Mouse (Mus musculus) heart, postnatal 0 days (tissue): ENCODE measurements around the gene Tmem131l. TPM values are rescaled to one million over a fixed set of nuclear protein-coding genes. Genes with fewer than 3 reads are reported as not detected.

Experiments used
- ATAC-seq: fragments of 200-750 bp; cut with Nextera tagmentation; 2 replicates; pipeline ENCODE4 v1.8.0; 2017; ENCODE audit warnings: low read depth, moderate number of reproducible peaks, moderate library complexity; ENCODE audit not compliant: insufficient read depth
- DNase-seq: peaks from one replicate; pipeline ENCODE4 v3.0.0-alpha.2; 2016; ENCODE audit warnings: low spot score
- H3K27ac ChIP-seq: fragments of 300-500 bp; sonication (generic); 2 replicates; pipeline ENCODE4 v1.5.1; 2014; ENCODE audit warnings: low read depth, mild to moderate bottlenecking
- H3K27me3 ChIP-seq: fragments of 300-500 bp; sonication (generic); 2 replicates; pipeline ENCODE4 v1.6.1; 2014; ENCODE audit warnings: low read length, mixed read lengths; ENCODE audit not compliant: control insufficient read depth, insufficient read depth
- H3K36me3 ChIP-seq: fragments of 300-500 bp; sonication (generic); replicated peaks from 2 replicates; pipeline ENCODE4 v1.6.1; 2014; ENCODE audit warnings: low read length, mixed read lengths; ENCODE audit not compliant: control insufficient read depth, insufficient read depth
- H3K4me1 ChIP-seq: fragments of 300-500 bp; sonication (generic); 2 replicates; pipeline ENCODE4 v1.6.1; 2014; ENCODE audit warnings: antibody characterized with exemption; ENCODE audit not compliant: control insufficient read depth, insufficient read depth
- H3K4me2 ChIP-seq: fragments of 300-500 bp; sonication (generic); 2 replicates; pipeline ENCODE4 v1.6.1; 2014; ENCODE audit warnings: low read depth, mild to moderate bottlenecking, low read length, moderate library complexity
- H3K4me3 ChIP-seq: fragments of 300-500 bp; sonication (generic); 2 replicates; pipeline ENCODE4 v1.5.1; 2014; ENCODE audit warnings: low read depth, low read length
- H3K9ac ChIP-seq: fragments of 300-500 bp; sonication (generic); replicated peaks from 2 replicates; pipeline ENCODE4 v1.6.1; 2014; ENCODE audit warnings: low read depth, low read length, mixed read lengths
- H3K9me3 ChIP-seq: fragments of 300-500 bp; sonication (generic); replicated peaks from 2 replicates; pipeline ENCODE4 v1.6.1; 2016; ENCODE audit warnings: low read length; ENCODE audit not compliant: control insufficient read depth
- CTCF ChIP-seq: IDR thresholded peaks from 2 replicates; pipeline ENCODE4 v1.5.1; 2016; ENCODE audit warnings: antibody characterized with exemption, control low read depth, low read depth
- EP300 ChIP-seq: IDR thresholded peaks from 2 replicates; pipeline ENCODE4 v1.6.1; 2016; ENCODE audit warnings: antibody characterized with exemption, low read depth
- WGBS: fragments of 180-500 bp; shearing (Covaris S2); extraction: QIAGEN DNeasy Blood & Tissue Kit; methylation state at CpG from one replicate; pipeline ENCODE4 v1.1.7; 2014; 5-methylcytosine and 5-hydroxymethylcytosine counted together
- polyA plus RNA-seq: library from polyadenylated mRNA; unstranded; fragments of >200 nt; fragmentation: Nextera tagmentation; extraction: Ambion mirVana; gene quantifications from 2 replicates; pipeline ENCODE4 v1.2.1, GENCODE M21; 2015
- total RNA-seq: library from RNA; depleted of rRNA; stranded (reverse); fragments of >200 nt; gene quantifications from 2 replicates; pipeline ENCODE4 v1.2.3, GENCODE M21; 2014; ENCODE audit warnings: low replicate concordance

The Tmem131l gene
- total and polyA plus RNA-seq, 2 experiments from 2014 or later = 16.5 to 32.6 TPM

GRCm38 (mm10) chr3:84071641-84072040 is 31.7 kb upstream of the Tmem131l start:
- 26% methylated on average over 2 of the region's 2 CpGs for whole genome bisulfite sequencing
- H3K4me2 ChIP-seq = no peak overlapping the region
- H3K9ac ChIP-seq = no peak overlapping the region
- H3K4me1 ChIP-seq = peaks cover 6% of the 10 kb centered on the region; the same call in 1 of the 2 replicates
- H3K27me3 ChIP-seq = no peaks in the 10 kb centered on the region
- TF ChIP-seq EP300 = no peak
- TF ChIP-seq CTCF = no peak
- H3K36me3 ChIP-seq = no peaks in the 10 kb centered on the region
- ATAC-seq (no peak), DNase-seq (no peak)
- H3K4me3 ChIP-seq = no peak overlapping the region
- no peak overlapping the region for H3K27ac ChIP-seq
- no peaks in the 10 kb centered on the region for H3K9me3 ChIP-seq

DNA sequence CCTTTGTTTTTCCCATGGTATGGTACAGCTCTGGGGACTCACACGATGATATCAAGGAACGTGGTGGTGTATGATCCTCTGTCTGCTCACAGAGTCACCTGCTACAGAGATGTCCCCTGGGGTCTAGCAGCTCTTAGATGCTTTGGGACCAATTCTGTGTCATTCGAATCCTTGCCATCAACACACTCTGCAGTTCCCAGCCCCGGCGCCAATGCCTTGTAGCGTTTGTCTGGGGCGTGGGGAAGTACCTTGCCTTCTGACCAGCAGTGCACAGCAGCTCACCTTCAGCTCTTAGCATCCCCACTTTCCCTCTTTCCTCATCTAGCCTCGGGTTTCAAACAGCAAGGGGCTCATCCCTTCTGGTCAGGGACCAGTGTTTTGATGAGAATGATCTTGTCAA is 30.8 kb upstream of the Tmem131l start:
- TF ChIP-seq EP300 (no peak), CTCF (no peak)
- no peaks in the 10 kb centered on the region for H3K9me3 ChIP-seq
- peaks cover 6% of the 10 kb centered on the region; the same call in 1 of the 2 replicates for H3K4me1 ChIP-seq
- H3K4me2 ChIP-seq = no peak overlapping the region
- no peak for DNase-seq
- H3K27ac ChIP-seq = no peak overlapping the region
- no peak overlapping the region for H3K9ac ChIP-seq
- no peaks in the 10 kb centered on the region for H3K27me3 ChIP-seq
- H3K4me3 ChIP-seq = no peak overlapping the region
- no peaks in the 10 kb centered on the region for H3K36me3 ChIP-seq
- ATAC-seq = no peak
- WGBS = 83% methylated on average over 8 of the region's 8 CpGs

DNA sequence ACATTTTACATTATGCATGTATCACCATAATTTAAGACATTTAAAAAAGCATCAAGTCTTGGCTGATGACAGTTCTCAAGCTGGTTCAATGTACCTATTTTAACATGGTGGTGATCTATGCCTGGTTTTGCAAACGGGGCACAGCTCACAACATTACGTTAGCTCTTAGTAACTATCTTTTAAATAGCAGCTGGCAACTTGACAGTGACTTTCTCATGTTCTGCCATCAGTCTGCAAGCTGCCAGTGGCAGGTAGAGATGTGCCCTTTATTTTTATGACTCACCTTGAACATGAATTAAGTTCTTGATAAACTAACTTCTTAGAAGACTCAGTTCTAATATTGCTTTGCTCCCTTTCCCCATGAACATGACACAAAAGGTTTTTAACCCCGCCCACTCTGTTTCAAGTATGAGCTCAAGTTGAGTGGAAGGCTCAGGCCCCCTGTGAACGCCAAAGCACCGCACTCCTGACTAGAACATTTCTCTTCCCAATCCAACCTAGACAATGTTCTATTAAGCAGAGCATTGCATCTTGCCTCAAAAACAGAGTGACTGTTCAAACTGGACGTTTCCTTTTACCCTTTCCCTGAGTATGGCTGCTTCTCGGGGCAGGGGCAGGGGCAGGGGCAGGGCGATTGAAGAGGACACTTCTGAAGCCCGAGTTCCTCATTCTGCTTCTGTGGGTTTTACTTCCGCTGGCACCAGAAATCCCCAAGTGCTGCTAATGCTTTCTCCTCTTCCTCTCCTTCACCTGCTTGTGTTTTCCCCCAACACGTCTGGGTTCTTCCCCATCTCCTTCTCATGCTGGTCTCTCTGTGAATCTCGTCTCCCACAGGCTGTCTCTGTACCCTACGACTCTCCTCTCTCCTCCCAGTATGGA is 29.1 kb upstream of the Tmem131l start:
- Histone ChIP-seq H3K27ac (no peak overlapping the region), H3K4me1 (peaks cover 6% of the 10 kb centered on the region; the same call in 1 of the 2 replicates), H3K9ac (no peak overlapping the region), H3K4me3 (no peak overlapping the region), H3K4me2 (no peak overlapping the region), H3K36me3 (no peaks in the 10 kb centered on the region), H3K27me3 (no peaks in the 10 kb centered on the region), H3K9me3 (no peaks in the 10 kb centered on the region)
- ATAC-seq (no peak), DNase-seq (peak; percentile 33)
- TF ChIP-seq EP300 = no peak
- no peak for TF ChIP-seq CTCF
- 70% methylated on average over 13 of the region's 13 CpGs for WGBS

GRCm38 (mm10) chr3:84065825-84066224 is 25.9 kb upstream of the Tmem131l start:
- DNase-seq = no peak
- Histone ChIP-seq H3K4me1 (peaks cover 20% of the 10 kb centered on the region), H3K36me3 (no peaks in the 10 kb centered on the region), H3K27ac (no peak overlapping the region), H3K4me3 (no peak overlapping the region), H3K9ac (no peak overlapping the region), H3K4me2 (no peak overlapping the region), H3K27me3 (no peaks in the 10 kb centered on the region), H3K9me3 (no peaks in the 10 kb centered on the region)
- no peak for ATAC-seq
- 59% methylated on average over 4 of the region's 4 CpGs for WGBS
- no peak for TF ChIP-seq CTCF
- no peak for TF ChIP-seq EP300

- no peak for TF ChIP-seq EP300
- no peak for TF ChIP-seq CTCF
Observed at GRCm38 (mm10) chr3:84063369-84063914, 23.5 kb upstream of the Tmem131l start.

More at GRCm38 (mm10) chr3:84063369-84063914, 23.5 kb upstream of the Tmem131l start:
- ATAC-seq (no peak), DNase-seq (no peak)
- H3K36me3 ChIP-seq = no peaks in the 10 kb centered on the region
- H3K4me2 ChIP-seq = no peak overlapping the region
- no peak overlapping the region for H3K4me3 ChIP-seq
- 76% methylated on average over 2 of the region's 2 CpGs for WGBS
- H3K9ac ChIP-seq = no peak overlapping the region
- H3K27ac ChIP-seq = no peak overlapping the region
- peaks cover 29% of the 10 kb centered on the region for H3K4me1 ChIP-seq
- no peaks in the 10 kb centered on the region for H3K9me3 ChIP-seq
- H3K27me3 ChIP-seq = no peaks in the 10 kb centered on the region
